ENCODE assay signal across 23 mouse cellular contexts in the genomic region with DNA sequence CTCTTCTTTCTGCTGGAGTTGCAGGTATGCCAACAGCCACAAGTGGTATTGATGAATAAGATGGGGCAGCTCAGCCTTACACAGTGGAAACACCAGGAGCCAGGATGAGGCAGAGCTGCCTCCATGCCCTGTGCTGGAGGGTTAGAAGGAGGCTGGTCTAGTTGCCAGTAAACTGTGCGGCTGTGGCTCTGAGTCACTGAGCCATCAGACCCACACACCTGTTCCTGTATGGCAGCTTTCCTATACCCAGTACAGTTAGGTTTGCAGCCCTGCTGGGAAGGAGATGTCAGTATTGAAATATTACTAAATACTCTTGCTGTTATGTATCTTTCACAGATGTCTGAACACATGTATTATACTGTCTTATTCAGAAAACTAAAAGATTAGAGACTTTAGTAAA. TPM values are rescaled to one million over a fixed set of nuclear protein-coding genes. Genes with fewer than 3 reads are reported as not detected.
DNase-seq lines count a peak whose midpoint lies in the region; ATAC-seq and TF ChIP-seq lines count a peak whose summit lies in the region.
"Had no signal": no experiment of that assay in that cellular context is flagged by ENCODE, and none has a peak within 500 bp of the region (broad histone marks: within the 10 kb centered on the region; RNA-seq: fewer than 3 reads in every experiment).

No protein-coding gene starts in this region.

- peak; percentile 11 for DNase-seq in adrenal gland, adult 2 months
- no peak for DNase-seq in adrenal gland, postnatal 25 days
- no peak for DNase-seq in frontal cortex, postnatal 10 days (ENCODE audit: low spot score in 2 of 2)
- no peak for DNase-seq in liver, embryonic 11.5 days (ENCODE audit: low spot score)
- no peak for DNase-seq in embryo, embryonic 11 days
- DNase-seq: heart, adult 18-20 months; kidney, postnatal 4 days; thymus, adult 18-20 months had no signal

- H3K9ac ChIP-seq in liver, embryonic 16.5 days (ENCODE audit: low read depth, low read length): no peak overlapping the region
- no peak overlapping the region for H3K9ac ChIP-seq in liver, embryonic 11.5 days (ENCODE audit: low read depth, low read length)
- H3K9ac ChIP-seq: embryonic facial prominence, embryonic 15.5 days; kidney, embryonic 15.5 days; liver, embryonic 12.5 days; lung, embryonic 15.5 days; neural tube, embryonic 13.5 days; stomach, embryonic 15.5 days had no signal

- H3K9me3 ChIP-seq in liver, embryonic 16.5 days (replicated peaks; ENCODE audit: control insufficient read depth, low read length): no peaks in the 10 kb centered on the region
- H3K9me3 ChIP-seq in liver, embryonic 11.5 days (ENCODE audit: control insufficient read depth, low read length): no peaks in the 10 kb centered on the region
- H3K9me3 ChIP-seq: embryonic facial prominence, embryonic 15.5 days; hindbrain, embryonic 10.5 days; kidney, embryonic 15.5 days; liver, embryonic 12.5 days; lung, embryonic 15.5 days; midbrain, embryonic 10.5 days; neural tube, embryonic 13.5 days; stomach, embryonic 15.5 days had no signal

- no peaks in the 10 kb centered on the region for H3K79me2 ChIP-seq in myocyte (ENCODE audit: control insufficient read depth, insufficient read depth)

- ATAC-seq in frontal cortex, adult (ENCODE audit: low TSS enrichment): peak; percentile 23; the same call in 1 of the 2 replicates
- 0 out of 2 replicates have a peak, but pooled peaks have one; percentile 32 for ATAC-seq in liver, embryonic 16.5 days (ENCODE audit: low read depth)
- no peak for ATAC-seq in liver, embryonic 11.5 days (replicated peaks; ENCODE audit: low FRiP score)
- ATAC-seq: hindbrain, postnatal 0 days; intestine, postnatal 0 days; liver, embryonic 12.5 days had no signal

- H3K4me3 ChIP-seq in liver, embryonic 16.5 days (ENCODE audit: low read depth, low read length): no peak overlapping the region
- no peak overlapping the region for H3K4me3 ChIP-seq in liver, embryonic 11.5 days (ENCODE audit: low read depth, low read length)
- no peak overlapping the region for H3K4me3 ChIP-seq in myocyte
- H3K4me3 ChIP-seq: embryonic facial prominence, embryonic 15.5 days; hindbrain, embryonic 10.5 days; kidney, embryonic 15.5 days; liver, embryonic 12.5 days; lung, embryonic 15.5 days; midbrain, embryonic 10.5 days; neural tube, embryonic 13.5 days; stomach, embryonic 15.5 days had no signal

- H3ac ChIP-seq in myocyte (ENCODE audit: control insufficient read depth, insufficient read length): no peak overlapping the region

- H3K36me3 ChIP-seq in liver, embryonic 16.5 days (ENCODE audit: control insufficient read depth, insufficient read depth): peaks cover 16% of the 10 kb centered on the region
- H3K36me3 ChIP-seq in liver, embryonic 11.5 days (ENCODE audit: control insufficient read depth, insufficient read depth, low read length): peaks cover 20% of the 10 kb centered on the region
- peaks cover 25% of the 10 kb centered on the region for H3K36me3 ChIP-seq in myocyte (ENCODE audit: control insufficient read depth, insufficient read depth)

- WGBS in liver, embryonic 16.5 days (ENCODE audit: insufficient replicate concordance): 79% methylated on average over 1 of the region's 1 CpGs
- WGBS in liver, embryonic 11.5 days: 90% methylated on average over 1 of the region's 1 CpGs

- H3K27me3 ChIP-seq in liver, embryonic 16.5 days (ENCODE audit: control insufficient read depth, insufficient read depth, low read depth, low read length): no peaks in the 10 kb centered on the region
- H3K27me3 ChIP-seq in liver, embryonic 11.5 days (replicated peaks; ENCODE audit: control insufficient read depth, insufficient read depth, low read length): no peaks in the 10 kb centered on the region
- H3K27me3 ChIP-seq in myocyte (ENCODE audit: control insufficient read depth, insufficient read depth, insufficient read length): no peaks in the 10 kb centered on the region
- H3K27me3 ChIP-seq: CH12.LX; embryonic facial prominence, embryonic 15.5 days; kidney, embryonic 15.5 days; liver, embryonic 12.5 days; lung, embryonic 15.5 days; neural tube, embryonic 13.5 days; stomach, embryonic 15.5 days had no signal

- no peak overlapping the region for H3K27ac ChIP-seq in liver, embryonic 16.5 days (ENCODE audit: low read length)
- no peak overlapping the region for H3K27ac ChIP-seq in liver, embryonic 11.5 days (ENCODE audit: low read depth, low read length)
- H3K27ac ChIP-seq: embryonic facial prominence, embryonic 15.5 days; hindbrain, embryonic 10.5 days; hindbrain, postnatal 0 days; kidney, embryonic 15.5 days; liver, embryonic 12.5 days; lung, embryonic 15.5 days; macrophage; midbrain, embryonic 10.5 days; neural tube, embryonic 13.5 days; stomach, embryonic 15.5 days had no signal

- no peak overlapping the region for H3K4me2 ChIP-seq in liver, embryonic 16.5 days (ENCODE audit: low read depth, low read length)
- no peak overlapping the region for H3K4me2 ChIP-seq in liver, embryonic 11.5 days
- H3K4me2 ChIP-seq in myocyte (ENCODE audit: low read depth): peak overlapping the region; percentile 2
- H3K4me2 ChIP-seq: embryonic facial prominence, embryonic 15.5 days; kidney, embryonic 15.5 days; liver, embryonic 12.5 days; lung, embryonic 15.5 days; neural tube, embryonic 13.5 days; stomach, embryonic 15.5 days had no signal

- H3K4me1 ChIP-seq in liver, embryonic 16.5 days (ENCODE audit: control insufficient read depth, low read depth, low read length): no peaks in the 10 kb centered on the region
- no peaks in the 10 kb centered on the region for H3K4me1 ChIP-seq in liver, embryonic 11.5 days (replicated peaks; ENCODE audit: control insufficient read depth, insufficient read depth, low read length)
- H3K4me1 ChIP-seq: embryonic facial prominence, embryonic 15.5 days; hindbrain, embryonic 10.5 days; kidney, embryonic 15.5 days; liver, embryonic 12.5 days; lung, embryonic 15.5 days; midbrain, embryonic 10.5 days; neural tube, embryonic 13.5 days; stomach, embryonic 15.5 days had no signal

- TF ChIP-seq POLR2A in myocyte (IDR thresholded peaks at IDR 0.05; ENCODE audit: insufficient read length, low read depth): no peak

TF ChIP-seq in myocyte, 11 proteins besides CTCF, POLR2A, EP300 and RAD21:
- TF ChIP-seq TCF3 (IDR thresholded peaks at IDR 0.05; ENCODE audit: insufficient read length, low read depth) (peak; percentile 47), TCF12 (IDR thresholded peaks at IDR 0.05; ENCODE audit: insufficient read depth, poor library complexity, severe bottlenecking) (peak; percentile 73), MYOD1 (IDR thresholded peaks at IDR 0.05; ENCODE audit: control insufficient read depth in 1 of 3, insufficient read length in 2 of 3, low read depth in 2 of 3) (peak; percentile 83 to 98 (median 91)), REST (IDR thresholded peaks at IDR 0.05; ENCODE audit: insufficient read depth, insufficient read length) (no peak), MYOG (IDR thresholded peaks at IDR 0.05; ENCODE audit: control insufficient read depth in 1 of 3, insufficient read depth in 1 of 3, insufficient read length in 2 of 3, low read depth in 2 of 3) (peak; percentile 78 to 97 (median 86))

RNA-seq across cellular contexts. Expression of a gene that starts 48.1 kb away (rescaled TPM):
- 10 to 100 TPM; 17.0 to 22.0 TPM for total RNA-seq in adrenal gland, adult 2 months (2021)
- polyA plus RNA-seq in adrenal gland, adult 2 months (2012; rRNA removed): 0.81 and 0.92 TPM in 2 replicates
- total RNA-seq in adrenal gland, postnatal 25 days (2021): 26.5 and 28.9 TPM in 2 replicates
- polyA plus RNA-seq in liver, embryonic 16.5 days (2015; fragmentation: Nextera tagmentation; extraction: Ambion mirVana): 4.3 and 4.5 TPM in 2 replicates
- 16.9 and 17.8 TPM in 2 replicates for polyA plus RNA-seq in liver, embryonic 11.5 days (2014; fragmentation: Nextera tagmentation; extraction: Ambion mirVana)
- 2.1 TPM for polyA plus RNA-seq in myocyte (2012; fragmentation: generic; extraction: Trizol)
